In genomic region chr4:57396414-57396813, GRCm38 (mm10) we compare ENCODE assay signal across 21 mouse cellular contexts. TPM values are rescaled to one million over a fixed set of nuclear protein-coding genes. Genes with fewer than 3 reads are reported as not detected.
A peak's percentile ranks its signal among the peaks of the same experiment; 100 is the strongest.
DNase-seq lines count a peak whose midpoint lies in the region; ATAC-seq and TF ChIP-seq lines count a peak whose summit lies in the region.
"Had no signal": no experiment of that assay in that cellular context is flagged by ENCODE, and none has a peak within 500 bp of the region (broad histone marks: within the 10 kb centered on the region; RNA-seq: fewer than 3 reads in every experiment).

No protein-coding gene starts in this region.

- H3K9me3 ChIP-seq in heart, embryonic 10.5 days = no peaks in the 10 kb centered on the region
- H3K9me3 ChIP-seq in heart, embryonic 12.5 days (replicated peaks) = peaks cover 3% of the 10 kb centered on the region; the same call in 1 of the 2 replicates
- H3K9me3 ChIP-seq in intestine, embryonic 14.5 days (ENCODE audit: control insufficient read depth, low read length) = no peaks in the 10 kb centered on the region
- H3K9me3 ChIP-seq in stomach, embryonic 14.5 days (ENCODE audit: control insufficient read depth, low read depth, low read length) = no peaks in the 10 kb centered on the region
- H3K9me3 ChIP-seq: embryonic facial prominence, embryonic 15.5 days; heart, embryonic 13.5 days; liver, embryonic 13.5 days had no signal

- no peak for TF ChIP-seq CTCF in cerebellum, adult 2 months (IDR thresholded peaks at IDR 0.05; ENCODE audit: borderline replicate concordance, insufficient read depth, low read depth, low read length)

- WGBS in heart, embryonic 10.5 days = 78% methylated on average over 9 of the region's 9 CpGs
- WGBS in heart, embryonic 12.5 days = 74% methylated on average over 9 of the region's 9 CpGs
- 37% methylated on average over 9 of the region's 9 CpGs for WGBS in intestine, embryonic 14.5 days
- WGBS in stomach, embryonic 14.5 days = 34% methylated on average over 9 of the region's 9 CpGs
- 82% methylated on average over 9 of the region's 9 CpGs for WGBS in cerebellum, adult 2 months

- H3K27me3 ChIP-seq in heart, embryonic 10.5 days (ENCODE audit: insufficient read depth, poor library complexity, severe bottlenecking) = no peaks in the 10 kb centered on the region
- H3K27me3 ChIP-seq in heart, embryonic 12.5 days (replicated peaks) = no peaks in the 10 kb centered on the region
- H3K27me3 ChIP-seq in intestine, embryonic 14.5 days (replicated peaks; ENCODE audit: control insufficient read depth, insufficient read depth, low read length) = no peaks in the 10 kb centered on the region
- no peaks in the 10 kb centered on the region for H3K27me3 ChIP-seq in stomach, embryonic 14.5 days (ENCODE audit: control insufficient read depth, insufficient read depth, low read length)
- no peaks in the 10 kb centered on the region for H3K27me3 ChIP-seq in cerebellum, adult 2 months (ENCODE audit: control insufficient read depth, insufficient read depth, low read length)
- H3K27me3 ChIP-seq: embryonic facial prominence, embryonic 15.5 days; heart, embryonic 13.5 days; liver, embryonic 13.5 days had no signal

- TF ChIP-seq POLR2A in cerebellum, adult 2 months (IDR thresholded peaks at IDR 0.05; ENCODE audit: borderline replicate concordance, insufficient read depth, low read length) = no peak

- H3K9ac ChIP-seq in heart, embryonic 12.5 days = no peak overlapping the region
- H3K9ac ChIP-seq in intestine, embryonic 14.5 days (ENCODE audit: low read length) = no peak overlapping the region
- H3K9ac ChIP-seq in stomach, embryonic 14.5 days (replicated peaks; ENCODE audit: low read depth, low read length) = no peak overlapping the region
- H3K9ac ChIP-seq: embryonic facial prominence, embryonic 15.5 days; heart, embryonic 13.5 days; liver, embryonic 13.5 days had no signal

- H3K36me3 ChIP-seq in heart, embryonic 10.5 days = no peaks in the 10 kb centered on the region
- no peaks in the 10 kb centered on the region for H3K36me3 ChIP-seq in heart, embryonic 12.5 days
- no peaks in the 10 kb centered on the region for H3K36me3 ChIP-seq in intestine, embryonic 14.5 days (ENCODE audit: control insufficient read depth, insufficient read depth, low read length)
- no peaks in the 10 kb centered on the region for H3K36me3 ChIP-seq in stomach, embryonic 14.5 days (ENCODE audit: control insufficient read depth, insufficient read depth, low read length)
- H3K36me3 ChIP-seq: embryonic facial prominence, embryonic 15.5 days; heart, embryonic 13.5 days; liver, embryonic 13.5 days had no signal

- peak; percentile 24 for DNase-seq in heart, embryonic 10.5 days (ENCODE audit: low spot score)
- peak; percentile 14 to 28 for DNase-seq in kidney, postnatal 4 days
- DNase-seq in kidney, adult 11 months = no peak
- peak; percentile 48 for DNase-seq in intestine, embryonic 14.5 days (ENCODE audit: low spot score)
- no peak for DNase-seq in cerebellum, adult 2 months
- DNase-seq in urinary bladder, postnatal 4 days (ENCODE audit: low spot score in 2 of 2) = no peak
- DNase-seq: adrenal gland, postnatal 25 days; cerebellum, adult 9-10 months; heart, postnatal 14 days; layer of hippocampus, adult 9-11 months; liver, embryonic 13.5 days; lung, postnatal 4 days; midbrain, embryonic 14.5 days; right cerebral cortex, postnatal 25 days had no signal

- H3K4me1 ChIP-seq in heart, embryonic 10.5 days = no peaks in the 10 kb centered on the region
- no peaks in the 10 kb centered on the region for H3K4me1 ChIP-seq in heart, embryonic 12.5 days (replicated peaks)
- no peaks in the 10 kb centered on the region for H3K4me1 ChIP-seq in intestine, embryonic 14.5 days (replicated peaks; ENCODE audit: control insufficient read depth, insufficient read depth, low read length)
- H3K4me1 ChIP-seq in stomach, embryonic 14.5 days (ENCODE audit: control insufficient read depth, insufficient read depth, low read length) = no peaks in the 10 kb centered on the region
- H3K4me1 ChIP-seq in cerebellum, adult 2 months (ENCODE audit: control insufficient read depth, insufficient read depth, low read length) = no peaks in the 10 kb centered on the region
- H3K4me1 ChIP-seq: embryonic facial prominence, embryonic 15.5 days; heart, embryonic 13.5 days; liver, embryonic 13.5 days had no signal

- no peak overlapping the region for H3K27ac ChIP-seq in heart, embryonic 10.5 days
- H3K27ac ChIP-seq in heart, embryonic 12.5 days (ENCODE audit: poor library complexity, severe bottlenecking) = no peak overlapping the region
- H3K27ac ChIP-seq in intestine, embryonic 14.5 days (ENCODE audit: low read depth) = peak overlapping the region; percentile 17; the same call in 1 of the 2 replicates
- no peak overlapping the region for H3K27ac ChIP-seq in stomach, embryonic 14.5 days (ENCODE audit: low read length)
- no peak overlapping the region for H3K27ac ChIP-seq in cerebellum, adult 2 months (ENCODE audit: insufficient read depth, low read length)
- H3K27ac ChIP-seq: embryonic facial prominence, embryonic 15.5 days; heart, embryonic 13.5 days; hindbrain, postnatal 0 days; left cerebral cortex, adult 2 months; liver, embryonic 13.5 days had no signal

- no peak for ATAC-seq in heart, embryonic 12.5 days (ENCODE audit: insufficient number of reproducible peaks, low FRiP score)
- no peak for ATAC-seq in intestine, embryonic 14.5 days (replicated peaks; ENCODE audit: low FRiP score, low TSS enrichment, low read depth)
- no peak for ATAC-seq in stomach, embryonic 14.5 days (ENCODE audit: insufficient number of reproducible peaks, insufficient read depth, low FRiP score, low read depth)
- ATAC-seq: forebrain, embryonic 14.5 days; hindbrain, postnatal 0 days had no signal

- H3K4me3 ChIP-seq in heart, embryonic 10.5 days = no peak overlapping the region
- no peak overlapping the region for H3K4me3 ChIP-seq in heart, embryonic 12.5 days
- no peak overlapping the region for H3K4me3 ChIP-seq in intestine, embryonic 14.5 days (ENCODE audit: low read depth, low read length)
- H3K4me3 ChIP-seq in stomach, embryonic 14.5 days (ENCODE audit: low read depth, low read length) = 0 out of 2 replicates have a peak overlapping the region, but pooled peaks have one; percentile 8
- H3K4me3 ChIP-seq in cerebellum, adult 2 months (replicated peaks; ENCODE audit: insufficient read depth, low read depth, low read length) = no peak overlapping the region
- H3K4me3 ChIP-seq: embryonic facial prominence, embryonic 15.5 days; heart, embryonic 13.5 days; left cerebral cortex, adult 2 months; liver, embryonic 13.5 days had no signal

- H3K4me2 ChIP-seq in heart, embryonic 12.5 days = no peak overlapping the region
- H3K4me2 ChIP-seq in intestine, embryonic 14.5 days (ENCODE audit: low read length) = peak overlapping the region; percentile 5; the same call in 1 of the 2 replicates
- no peak overlapping the region for H3K4me2 ChIP-seq in stomach, embryonic 14.5 days (replicated peaks; ENCODE audit: low read depth, low read length)
- H3K4me2 ChIP-seq: embryonic facial prominence, embryonic 15.5 days; heart, embryonic 13.5 days; liver, embryonic 13.5 days had no signal

RNA-seq across cellular contexts. Expression of gene Palm2, which starts 37.6 kb away (rescaled TPM):
- 29.6 and 41.8 TPM in 2 replicates for polyA plus RNA-seq in heart, embryonic 10.5 days (2016; fragmentation: Nextera tagmentation; extraction: Ambion mirVana)
- polyA plus RNA-seq in heart, embryonic 12.5 days (2016; fragmentation: Nextera tagmentation; extraction: Ambion mirVana) = 35.1 and 46.6 TPM in 2 replicates
- polyA plus RNA-seq in intestine, embryonic 14.5 days (2014; fragmentation: Nextera tagmentation; extraction: Ambion mirVana) = 3.8 and 4.3 TPM in 2 replicates
- polyA plus RNA-seq in stomach, embryonic 14.5 days (2014; fragmentation: Nextera tagmentation; extraction: Ambion mirVana) = 5.9 and 7.0 TPM in 2 replicates
- 2.7 and 3.1 TPM in 2 replicates for polyA plus RNA-seq in cerebellum, adult 2 months (2012; rRNA removed)

Comparison
In these comparisons a context has a peak if more than half of its experiments do, and no peak if none do; other contexts are left out.
1. DNase-seq: peak in heart, embryonic 10.5 days (single experiment), kidney, postnatal 4 days (2 of 2) and intestine, embryonic 14.5 days (single experiment); none in kidney, adult 11 months (single experiment), cerebellum, adult 2 months (0 of 2) and urinary bladder, postnatal 4 days (0 of 2).